Mouse (Mus musculus) skeletal muscle tissue, adult 2 months (tissue): Measurements from ENCODE around the gene Appbp2.
A peak's percentile ranks its signal among the peaks of the same experiment; 100 is the strongest.
"Not testable (repeated sequence)": the region's sequence is repeated elsewhere in the genome, so short reads cannot be mapped to it uniquely, and the experiment has no call there.

Source experiments
- DNase-seq: peaks from one replicate; pipeline ENCODE4 v3.0.0-alpha.2; 2012; ENCODE audit warnings: low read depth, low spot score

Gene Appbp2

GRCm38 (mm10) chr11:85163014-85163413 is 71.9 kb downstream of the Appbp2 start:
- not testable (repeated sequence) for DNase-seq

GRCm38 (mm10) chr11:85157301-85157700 is 77.6 kb downstream of the Appbp2 start:
- no peak for DNase-seq

GRCm38 (mm10) chr11:85152256-85152930 is 82.5 kb downstream of the Appbp2 start:
- no peak for DNase-seq

GRCm38 (mm10) chr11:85139581-85140540 is 95.1 kb downstream of the Appbp2 start, which contains the start of gene Usp32:
TSS of gene Usp32 (minus strand) at chr11:85140161.
- DNase-seq: peak; percentile 98

DNA sequence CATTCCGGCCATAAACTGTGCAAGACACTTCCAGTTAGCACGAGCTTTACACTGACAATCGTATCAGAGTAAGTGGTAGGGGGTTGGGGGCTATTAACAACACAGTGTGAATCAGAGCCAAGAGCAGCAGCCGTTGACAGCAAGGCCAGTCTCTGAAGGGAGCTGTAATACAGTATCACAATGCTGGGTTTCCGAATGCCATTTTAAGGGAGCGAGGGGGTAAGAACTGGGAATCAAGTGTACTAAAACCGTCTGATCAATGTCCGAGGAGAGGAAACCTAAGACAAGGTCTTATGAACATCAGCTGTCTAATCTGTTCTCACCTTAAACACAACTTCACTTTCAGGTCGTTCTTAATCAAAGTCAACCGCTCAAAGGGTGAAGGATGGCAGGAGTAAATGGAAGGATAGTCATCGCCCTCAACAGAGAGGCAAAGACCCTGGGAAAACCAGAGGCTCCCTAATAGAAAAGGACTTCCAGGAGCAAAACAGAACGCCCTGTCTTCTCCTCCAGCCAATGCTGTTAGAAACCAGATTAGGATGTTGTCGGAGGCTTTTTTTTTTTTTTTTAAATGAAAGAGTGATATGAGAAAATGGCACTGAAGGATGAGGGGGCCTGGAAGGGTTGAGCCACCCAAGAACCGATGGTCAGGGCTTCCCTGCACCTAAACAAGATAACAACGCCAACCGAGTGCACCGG is 96.0 kb downstream of the Appbp2 start:
- DNase-seq: no peak
